Mouse (Mus musculus) thymus, adult 2 months (tissue): ENCODE measurements at regions not wholly inside any gene's neighbourhood (a gene's known extent, or its start where the extent isn't known, plus 50 kb on each side); places are given as distances from the start of the nearest gene placed in this dataset.

Experiments used
- CTCF ChIP-seq: fragments of 200-500 bp; IDR thresholded peaks from 2 replicates; pipeline ENCODE4 v1.5.1; 2012; ENCODE audit warnings: mild to moderate bottlenecking, control low read depth, low read length, moderate library complexity, borderline replicate concordance; ENCODE audit not compliant: control insufficient read depth, poor library complexity, insufficient read depth; ENCODE audit errors: extremely low read depth
- POLR2A ChIP-seq: fragments of 200-500 bp; IDR thresholded peaks from 2 replicates; pipeline ENCODE4 v1.6.1; 2012; ENCODE audit warnings: mild to moderate bottlenecking, low read length, control low read depth, moderate library complexity; ENCODE audit not compliant: control insufficient read depth, poor library complexity, insufficient read depth; ENCODE audit errors: extremely low read depth

DNA sequence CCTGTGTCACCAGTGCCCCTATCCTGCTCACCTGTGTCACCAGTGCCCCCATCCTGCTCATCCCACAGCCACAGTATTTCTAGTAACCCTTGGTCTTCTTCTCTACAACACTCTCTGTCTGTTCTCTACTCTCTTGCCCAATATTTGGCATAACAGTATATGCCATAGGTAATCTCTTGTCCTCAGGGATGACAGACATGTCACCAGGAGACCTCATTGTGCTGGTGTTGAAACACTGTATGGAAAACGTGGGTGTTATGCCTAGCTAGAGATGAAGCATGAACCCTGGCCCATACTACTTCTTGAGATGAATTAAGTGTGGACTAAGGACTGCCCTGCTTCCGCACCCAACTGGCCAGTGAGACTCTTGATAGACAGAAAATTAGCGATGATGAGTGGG lies 241.4 kb downstream of the Bcl11a start:
- no peak for TF ChIP-seq POLR2A
- no peak for TF ChIP-seq CTCF
